Mouse (Mus musculus): ENCODE measurements around the gene Atg4a. TPM values are rescaled to one million over a fixed set of nuclear protein-coding genes. Genes with fewer than 3 reads are reported as not detected.

Gene Atg4a
- 7.4 TPM for polyA plus RNA-seq (2014; fragmentation: Illumina TruSeq; extraction: RNeasy Lipid Tissue Mini Kit (QIAGEN cat#74804); ENCODE audit: low read depth, low replicate concordance)

GRCm38 (mm10) chrX:140956272-140956940 lies at the start of gene Atg4a, which contains the start of gene Psmd10:
Atg4a (plus strand) TSS chrX:140956907.
Psmd10 (minus strand) TSS chrX:140956728.

GRCm38 (mm10) chrX:140907360-140907759 lies 49.3 kb upstream of the Atg4a start, which contains the start of gene Vsig1:
Vsig1 (plus strand) TSS chrX:140907608.

Other genes starting within 250 kb of the Atg4a start
- 28.9 TPM for gene Tex13b, start 143.5 kb upstream of the Atg4a start, polyA plus RNA-seq (2014; fragmentation: Illumina TruSeq; extraction: RNeasy Lipid Tissue Mini Kit (QIAGEN cat#74804); ENCODE audit: low read depth, low replicate concordance)
- 208 TPM for gene Vsig1, start 49.3 kb upstream of the Atg4a start, polyA plus RNA-seq (2014; fragmentation: Illumina TruSeq; extraction: RNeasy Lipid Tissue Mini Kit (QIAGEN cat#74804); ENCODE audit: low read depth, low replicate concordance)
- gene Psmd10, start 179 bp upstream of the Atg4a start, polyA plus RNA-seq (2014; fragmentation: Illumina TruSeq; extraction: RNeasy Lipid Tissue Mini Kit (QIAGEN cat#74804); ENCODE audit: low read depth, low replicate concordance): 25.8 TPM